Mouse (Mus musculus) lung, adult 2 months (tissue): ENCODE data around the gene Akt1.

Source experiments
- CTCF ChIP-seq: fragments of 200-500 bp; IDR thresholded peaks from 2 replicates; pipeline ENCODE4 v1.5.1; 2011; ENCODE audit warnings: mild to moderate bottlenecking, low read length, control low read depth; ENCODE audit not compliant: insufficient read depth
- POLR2A ChIP-seq: fragments of 200-500 bp; IDR thresholded peaks from 2 replicates; pipeline ENCODE4 v1.6.1; 2011; ENCODE audit warnings: low read depth, mild to moderate bottlenecking, control low read depth, low read length, borderline replicate concordance; ENCODE audit errors: extremely low read depth

GRCm38 (mm10) chr12:112660576-112661326, 13.9 kb downstream of the Akt1 start:
- TF ChIP-seq CTCF (no peak), POLR2A (no peak)
